Mouse (Mus musculus): ENCODE measurements around the gene Lin37. TPM values are rescaled to one million over a fixed set of nuclear protein-coding genes. Genes with fewer than 3 reads are reported as not detected.

Gene Lin37
- polyA plus RNA-seq, 1 experiment: 33.8 TPM

DNA sequence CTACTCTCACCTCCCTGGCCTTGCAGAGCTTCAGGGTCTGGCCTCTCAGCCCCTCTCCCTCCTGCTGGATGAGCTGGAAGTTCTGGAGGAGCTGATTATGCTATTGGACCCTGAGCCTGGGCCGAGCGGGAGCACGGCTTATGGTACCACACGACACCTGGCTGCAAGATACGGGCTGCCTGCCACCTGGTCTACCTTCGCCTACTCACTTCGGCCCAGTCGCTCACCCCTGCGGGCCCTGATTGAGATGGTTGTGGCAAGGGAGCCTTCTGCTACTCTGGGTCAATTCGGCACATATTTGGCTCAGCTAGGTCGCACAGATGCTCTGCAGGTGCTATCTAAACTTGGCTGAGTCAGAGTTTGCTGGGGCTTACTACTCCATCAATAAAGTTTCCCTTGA is 7.9 kb upstream of the Lin37 start:
- H3K27me3 ChIP-seq (replicated peaks; ENCODE audit: control insufficient read depth, insufficient read depth, low read length): no peaks in the 10 kb centered on the region
- H3K4me1 ChIP-seq (ENCODE audit: control insufficient read depth, insufficient read depth, low read length): peaks cover 3% of the 10 kb centered on the region; the same call in 1 of the 2 replicates
- no peak overlapping the region for H3K27ac ChIP-seq (ENCODE audit: insufficient read depth, low read depth, low read length)
- H3K36me3 ChIP-seq (ENCODE audit: control insufficient read depth, insufficient read depth, low read length): peaks cover 1% of the 10 kb centered on the region; the same call in 1 of the 2 replicates
- H3K4me3 ChIP-seq (ENCODE audit: insufficient read depth, low read depth, low read length): no peak overlapping the region
- DNase-seq: no peak
- TF ChIP-seq POLR2A (IDR thresholded peaks at IDR 0.05; ENCODE audit: low read depth, low read length): no peak
- no peak for TF ChIP-seq CTCF (conservative IDR thresholded peaks at IDR 0.05; ENCODE audit: insufficient read depth, insufficient read length, low read depth, low read length)
- WGBS: 90% methylated on average over 11 of the region's 11 CpGs

DNA sequence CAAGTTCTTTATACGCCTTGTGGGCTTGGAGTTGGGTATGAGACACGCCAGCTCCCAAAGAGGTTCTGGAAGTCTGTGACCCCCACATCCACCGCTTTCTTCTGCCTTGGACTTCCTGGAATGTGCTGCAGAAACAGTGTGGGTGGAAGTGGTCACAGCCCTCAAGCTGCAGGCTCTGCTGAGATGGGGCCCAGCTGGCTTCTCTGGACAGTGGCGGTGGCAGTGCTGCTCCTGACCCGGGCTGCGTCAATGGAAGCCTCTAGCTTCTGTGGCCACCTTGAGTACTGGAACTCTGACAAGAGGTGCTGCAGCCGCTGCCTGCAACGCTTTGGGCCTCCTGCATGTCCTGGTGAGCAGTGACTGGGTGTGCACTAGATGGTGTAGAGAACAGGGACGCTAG is 6.4 kb upstream of the Lin37 start:
- no peak for DNase-seq
- Histone ChIP-seq H3K4me3 (ENCODE audit: insufficient read depth, low read depth, low read length) (no peak overlapping the region), H3K27ac (ENCODE audit: insufficient read depth, low read depth, low read length) (no peak overlapping the region), H3K4me1 (ENCODE audit: control insufficient read depth, insufficient read depth, low read length) (peaks cover 3% of the 10 kb centered on the region; the same call in 1 of the 2 replicates), H3K36me3 (ENCODE audit: control insufficient read depth, insufficient read depth, low read length) (peaks cover 1% of the 10 kb centered on the region; the same call in 1 of the 2 replicates), H3K27me3 (replicated peaks; ENCODE audit: control insufficient read depth, insufficient read depth, low read length) (no peaks in the 10 kb centered on the region)
- WGBS: 82% methylated on average over 9 of the region's 9 CpGs
- TF ChIP-seq CTCF (conservative IDR thresholded peaks at IDR 0.05; ENCODE audit: insufficient read depth, insufficient read length, low read depth, low read length): no peak
- no peak for TF ChIP-seq POLR2A (IDR thresholded peaks at IDR 0.05; ENCODE audit: low read depth, low read length)

DNA sequence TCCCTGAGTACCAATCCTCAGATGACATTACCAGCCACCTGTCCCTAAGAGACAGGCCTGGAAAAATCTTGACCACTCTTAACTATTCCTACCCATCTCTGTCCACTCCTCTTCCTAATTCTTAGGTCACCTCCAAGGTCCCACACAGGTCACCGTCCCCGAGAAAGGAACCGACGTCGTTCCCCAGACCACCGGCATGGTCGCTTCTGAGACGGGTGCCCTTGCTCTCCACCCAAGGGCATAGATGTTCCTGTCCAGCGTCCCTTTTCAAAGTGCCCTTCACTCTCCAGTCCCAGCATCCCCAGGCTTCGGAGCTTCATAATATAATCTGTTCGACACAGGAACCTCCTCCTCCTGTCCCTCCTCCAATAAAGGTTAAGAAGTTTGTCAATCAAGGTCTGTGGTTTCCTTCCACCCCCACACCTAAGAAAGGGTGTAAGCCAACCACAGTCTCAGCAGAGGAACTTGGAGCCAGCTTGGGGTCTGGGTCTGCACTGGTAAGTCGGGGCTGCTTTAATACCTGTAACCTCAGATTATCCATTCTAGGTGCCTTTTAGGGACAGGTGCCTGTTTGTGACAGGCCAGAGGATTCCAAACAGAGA is 5.4 kb upstream of the Lin37 start, which contains the start of gene Igflr1:
Gene Igflr1 (plus strand): TSS at position 458 of the 602 bp plus-strand sequence.
- no peak for DNase-seq
- Histone ChIP-seq H3K4me1 (ENCODE audit: control insufficient read depth, insufficient read depth, low read length) (peaks cover 3% of the 10 kb centered on the region; the same call in 1 of the 2 replicates), H3K27ac (ENCODE audit: insufficient read depth, low read depth, low read length) (no peak within 1 kb of the TSS), H3K27me3 (replicated peaks; ENCODE audit: control insufficient read depth, insufficient read depth, low read length) (no peaks in the 10 kb centered on the region), H3K4me3 (ENCODE audit: insufficient read depth, low read depth, low read length) (no peak within 1 kb of the TSS), H3K36me3 (ENCODE audit: control insufficient read depth, insufficient read depth, low read length) (no peaks in the 10 kb centered on the region)
- 92% methylated on average over 12 of the region's 12 CpGs for WGBS
- TF ChIP-seq CTCF (conservative IDR thresholded peaks at IDR 0.05; ENCODE audit: insufficient read depth, insufficient read length, low read depth, low read length): no peak
- TF ChIP-seq POLR2A (IDR thresholded peaks at IDR 0.05; ENCODE audit: low read depth, low read length): no peak

DNA sequence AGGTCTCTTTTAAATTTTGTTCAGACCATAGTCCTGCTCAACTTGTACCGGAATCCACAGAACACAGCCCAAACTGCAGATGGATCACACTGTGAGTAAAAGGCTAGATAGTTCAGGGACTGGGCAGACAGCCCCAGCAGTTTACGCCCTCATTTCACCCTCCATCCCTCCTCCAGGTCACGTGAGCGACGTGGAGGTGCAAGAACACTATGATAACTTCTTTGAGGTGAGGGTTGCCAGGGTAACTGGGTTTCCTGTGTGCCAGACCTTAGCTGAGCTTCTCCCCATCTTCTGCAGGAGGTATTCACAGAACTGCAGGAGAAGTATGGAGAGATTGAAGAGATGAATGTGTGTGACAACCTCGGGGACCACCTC is 4.3 kb upstream of the Lin37 start:
- no peaks in the 10 kb centered on the region for H3K36me3 ChIP-seq (ENCODE audit: control insufficient read depth, insufficient read depth, low read length)
- whole genome bisulfite sequencing: 15% methylated on average over 6 of the region's 6 CpGs
- H3K27ac ChIP-seq (ENCODE audit: insufficient read depth, low read depth, low read length): 0 out of 2 replicates have a peak overlapping the region, but pooled peaks have one; percentile 1
- no peak for TF ChIP-seq POLR2A (IDR thresholded peaks at IDR 0.05; ENCODE audit: low read depth, low read length)
- TF ChIP-seq CTCF (conservative IDR thresholded peaks at IDR 0.05; ENCODE audit: insufficient read depth, insufficient read length, low read depth, low read length): no peak
- no peaks in the 10 kb centered on the region for H3K27me3 ChIP-seq (replicated peaks; ENCODE audit: control insufficient read depth, insufficient read depth, low read length)
- peak overlapping the region; percentile 71 for H3K4me3 ChIP-seq (ENCODE audit: insufficient read depth, low read depth, low read length)
- peaks cover 3% of the 10 kb centered on the region; the same call in 1 of the 2 replicates for H3K4me1 ChIP-seq (ENCODE audit: control insufficient read depth, insufficient read depth, low read length)
- DNase-seq: no peak

DNA sequence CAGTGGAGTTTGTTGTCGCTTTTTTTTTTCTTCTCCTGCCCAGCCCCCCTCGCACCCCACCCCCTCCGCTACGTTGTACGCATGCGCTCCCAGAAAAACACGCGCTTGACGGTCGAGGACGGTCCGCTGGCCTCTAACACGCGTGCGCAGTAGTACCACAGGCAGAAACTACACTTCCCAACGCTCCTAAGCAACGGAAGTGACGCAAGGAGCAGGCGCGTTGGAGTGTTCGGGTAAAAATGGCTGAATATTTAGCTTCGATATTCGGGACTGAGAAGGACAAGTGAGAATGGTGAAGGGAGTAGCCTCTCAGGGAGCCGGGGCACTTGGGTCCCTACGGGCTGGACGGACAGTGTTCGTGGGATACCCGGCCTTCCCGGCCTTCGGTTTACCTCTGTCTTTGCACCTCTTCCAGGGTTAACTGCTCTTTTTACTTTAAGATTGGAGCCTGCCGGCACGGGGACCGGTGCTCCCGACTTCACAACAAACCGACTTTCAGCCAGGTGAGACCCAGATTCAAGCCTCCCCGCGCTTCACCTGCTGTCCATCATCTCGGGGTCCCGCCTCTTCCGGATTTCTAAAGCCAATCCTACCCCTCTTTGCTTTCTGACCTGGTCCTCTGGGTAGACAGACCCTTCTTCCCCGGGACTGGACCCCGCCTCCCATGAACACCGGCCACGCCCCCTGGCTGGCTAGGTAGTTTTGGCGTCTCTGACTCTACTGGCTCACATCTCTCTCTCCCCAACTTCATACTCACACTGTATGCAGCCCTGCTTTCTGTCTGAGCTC is 3.7 kb upstream of the Lin37 start, which contains the start of the genes U2af1l4, Gm49396 and Psenen:
Gene U2af1l4 (plus strand): TSS at position 185 of the 789 bp plus-strand sequence.
Gene Gm49396 (plus strand): TSS at position 228 of the 789 bp plus-strand sequence.
Gene Psenen (minus strand): TSS at position 511 of the 789 bp plus-strand sequence.
- Histone ChIP-seq H3K36me3 (ENCODE audit: control insufficient read depth, insufficient read depth, low read length) (no peaks in the 10 kb centered on the region), H3K4me3 (ENCODE audit: insufficient read depth, low read depth, low read length) (peak within 1 kb of the TSS; percentile 71), H3K27me3 (replicated peaks; ENCODE audit: control insufficient read depth, insufficient read depth, low read length) (no peaks in the 10 kb centered on the region), H3K27ac (ENCODE audit: insufficient read depth, low read depth, low read length) (peak within 1 kb of the TSS; percentile 91), H3K4me1 (ENCODE audit: control insufficient read depth, insufficient read depth, low read length) (peaks cover 3% of the 10 kb centered on the region; the same call in 1 of the 2 replicates)
- WGBS: under 1% methylated on average over 45 of the region's 45 CpGs
- TF ChIP-seq POLR2A (IDR thresholded peaks at IDR 0.05; ENCODE audit: low read depth, low read length) (no peak), CTCF (conservative IDR thresholded peaks at IDR 0.05; ENCODE audit: insufficient read depth, insufficient read length, low read depth, low read length) (no peak)
- DNase-seq: peak; percentile 99

DNA sequence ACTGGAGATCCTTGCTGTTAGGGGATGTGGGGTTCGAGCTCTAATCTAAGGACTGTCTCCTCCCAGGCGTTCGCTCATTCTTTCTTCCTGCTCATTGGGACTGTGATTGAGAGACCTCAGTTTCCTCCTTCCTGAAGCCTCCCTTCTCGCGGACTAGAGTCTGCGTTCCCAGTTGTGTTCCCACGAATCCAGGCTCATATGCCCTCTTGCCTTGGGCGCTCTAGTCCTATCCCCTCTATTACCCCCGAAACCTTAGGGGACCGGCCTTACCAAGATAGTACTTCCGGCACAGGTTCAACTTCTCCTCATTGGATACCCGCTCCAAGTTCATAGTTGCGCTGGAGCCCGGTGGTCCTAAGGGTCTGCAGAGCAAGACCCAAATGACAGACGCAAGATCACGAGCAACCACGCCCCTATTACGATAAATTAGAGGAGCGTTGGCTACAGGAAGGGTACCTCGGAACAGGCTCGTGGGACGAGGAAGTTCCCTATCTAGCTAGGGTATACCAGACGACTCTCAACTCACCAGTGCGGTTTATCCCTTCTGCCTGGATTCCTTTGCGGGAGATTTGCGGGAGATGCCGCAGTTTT is 3.0 kb upstream of the Lin37 start:
- H3K4me3 ChIP-seq (ENCODE audit: insufficient read depth, low read depth, low read length): peak overlapping the region; percentile 57
- no peaks in the 10 kb centered on the region for H3K27me3 ChIP-seq (replicated peaks; ENCODE audit: control insufficient read depth, insufficient read depth, low read length)
- TF ChIP-seq POLR2A (IDR thresholded peaks at IDR 0.05; ENCODE audit: low read depth, low read length) (no peak), CTCF (conservative IDR thresholded peaks at IDR 0.05; ENCODE audit: insufficient read depth, insufficient read length, low read depth, low read length) (no peak)
- no peaks in the 10 kb centered on the region for H3K36me3 ChIP-seq (ENCODE audit: control insufficient read depth, insufficient read depth, low read length)
- under 1% methylated on average over 27 of the region's 27 CpGs for WGBS
- H3K4me1 ChIP-seq (ENCODE audit: control insufficient read depth, insufficient read depth, low read length): peaks cover 3% of the 10 kb centered on the region; the same call in 1 of the 2 replicates
- H3K27ac ChIP-seq (ENCODE audit: insufficient read depth, low read depth, low read length): peak overlapping the region; percentile 45
- DNase-seq: no peak
